Mouse (Mus musculus) spleen, adult 2 months (tissue): Measurements from ENCODE around the gene Crybg3.

ENCODE experiments used
- CTCF ChIP-seq: fragments of 200-500 bp; IDR thresholded peaks from 2 replicates; pipeline ENCODE4 v1.5.1; 2011; ENCODE audit warnings: mild to moderate bottlenecking, inconsistent platforms; ENCODE audit not compliant: insufficient read depth, insufficient read length, insufficient replicate concordance; ENCODE audit errors: extremely low read depth
- POLR2A ChIP-seq: fragments of 200-500 bp; IDR thresholded peaks from 2 replicates; pipeline ENCODE4 v1.6.1; 2011; ENCODE audit warnings: low read depth, low read length, inconsistent platforms

DNA sequence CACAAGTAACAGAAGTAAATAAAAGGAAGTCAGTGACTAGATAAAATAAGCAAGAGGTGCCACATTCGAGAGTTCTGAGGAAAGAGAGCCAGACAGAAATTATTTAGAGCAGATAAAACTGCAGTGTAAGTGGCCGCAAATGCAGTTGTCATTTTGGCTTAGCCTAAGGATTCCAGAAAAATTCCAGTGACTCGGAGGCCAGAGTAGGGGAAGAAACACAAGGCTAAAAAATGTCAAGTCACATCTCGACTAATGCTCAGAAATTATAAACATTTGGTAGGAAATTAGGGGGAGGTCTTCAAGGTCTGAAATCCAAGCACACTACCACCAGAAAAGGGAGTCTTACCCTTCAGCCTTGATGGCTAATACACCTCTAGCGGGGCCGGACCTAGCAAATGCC, 10.0 kb downstream of the Crybg3 start:
- TF ChIP-seq POLR2A: no peak
- no peak for TF ChIP-seq CTCF
